Mouse (Mus musculus) hindbrain, embryonic 16.5 days (tissue): ENCODE measurements around the gene Vac14. TPM values are rescaled to one million over a fixed set of nuclear protein-coding genes. Genes with fewer than 3 reads are reported as not detected.
A peak's percentile ranks its signal among the peaks of the same experiment; 100 is the strongest.

ENCODE experiments used
- ATAC-seq: fragments of 200-750 bp; cut with Nextera tagmentation; 2 replicates; pipeline ENCODE4 v1.8.0; 2017; ENCODE audit warnings: moderate TSS enrichment, moderate library complexity
- H3K27ac ChIP-seq: fragments of 300-500 bp; sonication (generic); 2 replicates; pipeline ENCODE4 v1.5.1; 2014; ENCODE audit warnings: low read depth, mild to moderate bottlenecking, control low read depth, low read length, moderate library complexity
- H3K27me3 ChIP-seq: fragments of 300-500 bp; sonication (generic); replicated peaks from 2 replicates; pipeline ENCODE4 v1.6.1; 2014; ENCODE audit warnings: low read length; ENCODE audit not compliant: control insufficient read depth, insufficient read depth
- H3K36me3 ChIP-seq: fragments of 300-500 bp; sonication (generic); 2 replicates; pipeline ENCODE4 v1.6.1; 2014; ENCODE audit warnings: mild to moderate bottlenecking, low read length, moderate library complexity, mixed read lengths; ENCODE audit not compliant: control insufficient read depth, insufficient read depth
- H3K4me1 ChIP-seq: fragments of 300-500 bp; sonication (generic); 2 replicates; pipeline ENCODE4 v1.6.1; 2014; ENCODE audit warnings: low read depth, low read length; ENCODE audit not compliant: control insufficient read depth, insufficient read depth
- H3K4me2 ChIP-seq: fragments of 300-500 bp; sonication (generic); 2 replicates; pipeline ENCODE4 v1.6.1; 2014; ENCODE audit warnings: mild to moderate bottlenecking, low read length, control low read depth, moderate library complexity
- H3K4me3 ChIP-seq: fragments of 300-500 bp; sonication (generic); 2 replicates; pipeline ENCODE4 v1.5.1; 2014; ENCODE audit warnings: mild to moderate bottlenecking, low read length, control low read depth, moderate library complexity
- H3K9ac ChIP-seq: fragments of 300-500 bp; sonication (generic); 2 replicates; pipeline ENCODE4 v1.6.1; 2014; ENCODE audit warnings: low read depth, mild to moderate bottlenecking, control low read depth, low read length, moderate library complexity
- H3K9me3 ChIP-seq: fragments of 300-500 bp; sonication (generic); 2 replicates; pipeline ENCODE4 v1.6.1; 2014; ENCODE audit warnings: mild to moderate bottlenecking, low read length, moderate library complexity; ENCODE audit not compliant: control insufficient read depth
- WGBS: fragments of 180-500 bp; shearing (Covaris S2); extraction: QIAGEN DNeasy Blood & Tissue Kit; methylation state at CpG from one replicate; pipeline ENCODE4 v1.1.7; 2014; 5-methylcytosine and 5-hydroxymethylcytosine counted together
- polyA plus RNA-seq: library from polyadenylated mRNA; unstranded; fragments of >200 nt; fragmentation: Nextera tagmentation; extraction: Ambion mirVana; gene quantifications from 2 replicates; pipeline ENCODE4 v1.2.1, GENCODE M21; 2015

The Vac14 gene
- polyA plus RNA-seq, 1 experiment from 2014 or later: 29.9 TPM

GRCm38 (mm10) chr8:110713073-110713472, 94.7 kb downstream of the Vac14 start:
- H3K4me3 ChIP-seq: no peak overlapping the region
- no peak overlapping the region for H3K9ac ChIP-seq
- H3K27ac ChIP-seq: no peak overlapping the region
- no peak overlapping the region for H3K4me2 ChIP-seq
- peaks cover 10% of the 10 kb centered on the region; the same call in 1 of the 2 replicates for H3K36me3 ChIP-seq
- peaks cover 40% of the 10 kb centered on the region for H3K4me1 ChIP-seq
- ATAC-seq: no peak
- H3K9me3 ChIP-seq: no peaks in the 10 kb centered on the region
- WGBS: 85% methylated on average over 7 of the region's 7 CpGs
- no peaks in the 10 kb centered on the region for H3K27me3 ChIP-seq

- ATAC-seq: no peak
- H3K27ac ChIP-seq: peak overlapping the region; percentile 79
- no peak overlapping the region for H3K4me3 ChIP-seq
- H3K9me3 ChIP-seq: no peaks in the 10 kb centered on the region
- no peak overlapping the region for H3K4me2 ChIP-seq
- H3K9ac ChIP-seq: peak overlapping the region; percentile 38; the same call in 1 of the 2 replicates
- peaks cover 10% of the 10 kb centered on the region; the same call in 1 of the 2 replicates for H3K36me3 ChIP-seq
- H3K4me1 ChIP-seq: peaks cover 53% of the 10 kb centered on the region
- H3K27me3 ChIP-seq: no peaks in the 10 kb centered on the region
- WGBS: 59% methylated on average over 15 of the region's 15 CpGs
Measured at GRCm38 (mm10) chr8:110714827-110715519, 96.6 kb downstream of the Vac14 start.

- ATAC-seq: peak; percentile 63
- Histone ChIP-seq H3K9ac (peak overlapping the region; percentile 35; the same call in 1 of the 2 replicates), H3K36me3 (peaks cover 10% of the 10 kb centered on the region; the same call in 1 of the 2 replicates), H3K4me1 (peaks cover 60% of the 10 kb centered on the region), H3K9me3 (no peaks in the 10 kb centered on the region), H3K4me2 (no peak overlapping the region), H3K27me3 (no peaks in the 10 kb centered on the region), H3K27ac (peak overlapping the region; percentile 79), H3K4me3 (no peak overlapping the region)
- WGBS: 39% methylated on average over 4 of the region's 4 CpGs
Measured at GRCm38 (mm10) chr8:110716075-110716474, 97.7 kb downstream of the Vac14 start.

GRCm38 (mm10) chr8:110717131-110717530, 98.7 kb downstream of the Vac14 start:
- H3K36me3 ChIP-seq: 0 out of 2 replicates have a peak, but pooled peaks cover 4% of the 10 kb centered on the region
- H3K4me1 ChIP-seq: peaks cover 56% of the 10 kb centered on the region
- 0 out of 2 replicates have a peak overlapping the region, but pooled peaks have one; percentile 29 for H3K27ac ChIP-seq
- H3K4me2 ChIP-seq: no peak overlapping the region
- 63% methylated on average over 7 of the region's 7 CpGs for WGBS
- no peak overlapping the region for H3K4me3 ChIP-seq
- no peaks in the 10 kb centered on the region for H3K27me3 ChIP-seq
- H3K9ac ChIP-seq: no peak overlapping the region
- no peak for ATAC-seq
- no peaks in the 10 kb centered on the region for H3K9me3 ChIP-seq

GRCm38 (mm10) chr8:110718209-110718968, 100.0 kb downstream of the Vac14 start:
- peak overlapping the region; percentile 28; the same call in 1 of the 2 replicates for H3K9ac ChIP-seq

GRCm38 (mm10) chr8:110718969-110719670, 100.7 kb downstream of the Vac14 start:
- no peaks in the 10 kb centered on the region for H3K9me3 ChIP-seq
- WGBS: 34% methylated on average over 12 of the region's 12 CpGs
- H3K27ac ChIP-seq: peak overlapping the region; percentile 98
- H3K4me1 ChIP-seq: peaks cover 73% of the 10 kb centered on the region
- no peaks in the 10 kb centered on the region for H3K27me3 ChIP-seq
- no peak overlapping the region for H3K4me2 ChIP-seq
- ATAC-seq: peak; percentile 24
- H3K36me3 ChIP-seq: no peaks in the 10 kb centered on the region
- H3K9ac ChIP-seq: peak overlapping the region; percentile 99
- H3K4me3 ChIP-seq: no peak overlapping the region

More at GRCm38 (mm10) chr8:110718209-110718968, 100.0 kb downstream of the Vac14 start:
- no peak overlapping the region for H3K4me3 ChIP-seq
- H3K36me3 ChIP-seq: no peaks in the 10 kb centered on the region
- no peak for ATAC-seq
- 84% methylated on average over 8 of the region's 8 CpGs for WGBS
- no peaks in the 10 kb centered on the region for H3K27me3 ChIP-seq
- H3K27ac ChIP-seq: peak overlapping the region; percentile 98
- peaks cover 66% of the 10 kb centered on the region for H3K4me1 ChIP-seq
- no peaks in the 10 kb centered on the region for H3K9me3 ChIP-seq
- no peak overlapping the region for H3K4me2 ChIP-seq

GRCm38 (mm10) chr8:110719898-110720653, 101.7 kb downstream of the Vac14 start:
- H3K27me3 ChIP-seq: no peaks in the 10 kb centered on the region
- peak overlapping the region; percentile 96 for H3K4me2 ChIP-seq
- peak overlapping the region; percentile 99 for H3K9ac ChIP-seq
- ATAC-seq: no peak
- H3K27ac ChIP-seq: peak overlapping the region; percentile 98
- peaks cover 78% of the 10 kb centered on the region for H3K4me1 ChIP-seq
- H3K4me3 ChIP-seq: peak overlapping the region; percentile 87
- WGBS: 56% methylated on average over 6 of the region's 6 CpGs
- no peaks in the 10 kb centered on the region for H3K36me3 ChIP-seq
- no peaks in the 10 kb centered on the region for H3K9me3 ChIP-seq

- Histone ChIP-seq H3K4me1 (peaks cover 78% of the 10 kb centered on the region), H3K36me3 (no peaks in the 10 kb centered on the region; the same call in 1 of the 2 replicates), H3K4me2 (peak within 1 kb of the TSS; percentile 96), H3K9ac (peak within 1 kb of the TSS; percentile 99), H3K27me3 (no peaks in the 10 kb centered on the region), H3K27ac (peak within 1 kb of the TSS; percentile 98), H3K9me3 (no peaks in the 10 kb centered on the region), H3K4me3 (peak within 1 kb of the TSS; percentile 87)
- peak; percentile 71 for ATAC-seq
- 4% methylated on average over 64 of the region's 75 CpGs for WGBS
Measured at GRCm38 (mm10) chr8:110720685-110721598, 102.6 kb downstream of the Vac14 start, which contains the start of gene Mtss1l. TSS of gene Mtss1l (plus strand) at chr8:110721476.
